Mouse (Mus musculus) E14TG2a.4 (cell line): ENCODE measurements around the gene Adamtsl5.

ENCODE experiments used
- H3K27me3 ChIP-seq: 2 replicates; pipeline ENCODE4 v1.6.1; 2014; ENCODE audit warnings: low read length, control low read depth; ENCODE audit not compliant: insufficient read depth
- H3K36me3 ChIP-seq: 2 replicates; pipeline ENCODE4 v1.6.1; 2014; ENCODE audit warnings: low read length, control low read depth; ENCODE audit not compliant: insufficient read depth
- H3K4me1 ChIP-seq: replicated peaks from 2 replicates; pipeline ENCODE4 v1.6.1; 2014; ENCODE audit warnings: low read depth, low read length, control low read depth
- H3K4me3 ChIP-seq: replicated peaks from 2 replicates; pipeline ENCODE4 v1.5.1; 2014; ENCODE audit warnings: mild to moderate bottlenecking, low read length
- H3K9me3 ChIP-seq: 2 replicates; pipeline ENCODE4 v1.6.1; 2014; ENCODE audit warnings: low read length, control low read depth
- CTCF ChIP-seq: conservative IDR thresholded peaks from 2 replicates; pipeline ENCODE4 v1.5.1; 2014; ENCODE audit warnings: low read length
- NANOG ChIP-seq: IDR thresholded peaks from 2 replicates; pipeline ENCODE4 v1.6.1; 2014; ENCODE audit warnings: borderline replicate concordance, low read length, mixed read lengths
- POU5F1 ChIP-seq: IDR thresholded peaks from 2 replicates; pipeline ENCODE4 v1.6.1; 2014; ENCODE audit warnings: low read length, borderline replicate concordance

Adamtsl5 gene

DNA sequence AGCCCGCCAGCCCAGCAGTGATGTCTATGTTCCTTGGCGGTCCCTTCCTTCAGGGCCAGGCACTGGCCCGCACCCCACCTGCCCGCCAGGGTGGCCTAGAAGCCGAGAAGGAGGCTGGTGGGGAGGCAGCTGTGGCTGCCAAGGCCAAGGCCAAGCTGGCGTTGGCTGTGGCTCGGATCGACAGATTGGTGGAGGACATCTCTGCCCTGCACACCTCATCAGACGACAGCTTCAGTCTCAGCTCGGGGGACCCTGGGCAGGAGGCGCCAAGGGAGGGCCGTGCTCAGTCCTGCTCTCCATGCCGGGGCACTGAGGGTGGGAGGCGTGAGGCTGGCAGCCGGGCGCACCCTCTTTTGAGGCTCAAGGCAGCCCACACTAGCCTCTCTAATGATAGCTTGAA lies 36.7 kb downstream of the Adamtsl5 start:
- Histone ChIP-seq H3K4me3 (peak overlapping the region; percentile 77), H3K4me1 (peaks cover 70% of the 10 kb centered on the region), H3K9me3 (no peaks in the 10 kb centered on the region), H3K36me3 (no peaks in the 10 kb centered on the region), H3K27me3 (peaks cover 91% of the 10 kb centered on the region)
- TF ChIP-seq CTCF (no peak), NANOG (no peak), POU5F1 (no peak)

- TF ChIP-seq NANOG (no peak), POU5F1 (no peak), CTCF (no peak)
- peaks cover 45% of the 10 kb centered on the region for H3K4me1 ChIP-seq
- H3K9me3 ChIP-seq: no peaks in the 10 kb centered on the region
- no peaks in the 10 kb centered on the region for H3K36me3 ChIP-seq
- peak overlapping the region; percentile 86 for H3K4me3 ChIP-seq
- H3K27me3 ChIP-seq: peaks cover 74% of the 10 kb centered on the region
Observed at GRCm38 (mm10) chr10:80304862-80305261, 43.4 kb downstream of the Adamtsl5 start.

DNA sequence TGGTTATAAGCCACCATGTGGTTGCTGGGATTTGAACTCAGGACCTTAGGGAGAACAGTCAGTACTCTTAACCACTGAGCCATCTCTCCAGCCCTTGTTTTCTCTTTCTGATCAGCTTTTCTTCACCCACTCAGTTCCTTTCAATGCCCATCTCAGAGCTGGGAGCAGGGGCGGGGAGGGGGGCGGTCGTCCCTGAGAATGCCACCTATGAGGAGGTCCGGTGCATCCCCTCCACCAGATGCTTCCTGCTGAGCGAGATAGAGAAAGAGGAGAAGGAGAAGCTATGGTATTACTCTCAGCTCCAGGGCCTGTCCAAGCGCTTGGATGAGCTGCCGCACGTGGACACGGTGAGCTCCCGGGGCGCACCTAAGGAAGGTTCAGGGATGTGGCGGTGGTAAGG lies 43.8 kb downstream of the Adamtsl5 start:
- Histone ChIP-seq H3K9me3 (no peaks in the 10 kb centered on the region), H3K4me3 (peak overlapping the region; percentile 86), H3K4me1 (peaks cover 49% of the 10 kb centered on the region), H3K27me3 (peaks cover 76% of the 10 kb centered on the region), H3K36me3 (no peaks in the 10 kb centered on the region)
- no peak for TF ChIP-seq NANOG

GRCm38 (mm10) chr10:80302471-80302881 lies 45.7 kb downstream of the Adamtsl5 start:
- peaks cover 82% of the 10 kb centered on the region for H3K27me3 ChIP-seq
- peaks cover 63% of the 10 kb centered on the region for H3K4me1 ChIP-seq
- no peaks in the 10 kb centered on the region for H3K36me3 ChIP-seq
- H3K4me3 ChIP-seq: no peak overlapping the region
- H3K9me3 ChIP-seq: no peaks in the 10 kb centered on the region
- TF ChIP-seq CTCF: no peak
- TF ChIP-seq POU5F1: no peak
- no peak for TF ChIP-seq NANOG

DNA sequence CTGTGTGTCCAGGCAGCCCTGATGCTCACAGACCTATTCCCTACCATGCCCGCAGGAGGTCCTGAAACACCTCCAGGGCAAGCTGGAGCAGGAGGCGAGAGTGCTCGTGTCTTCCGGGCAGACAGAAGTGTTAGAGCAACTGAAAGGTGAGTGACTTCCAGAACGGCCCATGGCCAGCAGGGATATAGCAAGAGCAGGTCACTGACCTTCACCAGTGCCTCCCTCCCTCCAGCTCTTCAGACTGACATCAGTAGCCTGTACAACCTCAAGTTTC lies 46.2 kb downstream of the Adamtsl5 start:
- no peaks in the 10 kb centered on the region for H3K9me3 ChIP-seq

DNA sequence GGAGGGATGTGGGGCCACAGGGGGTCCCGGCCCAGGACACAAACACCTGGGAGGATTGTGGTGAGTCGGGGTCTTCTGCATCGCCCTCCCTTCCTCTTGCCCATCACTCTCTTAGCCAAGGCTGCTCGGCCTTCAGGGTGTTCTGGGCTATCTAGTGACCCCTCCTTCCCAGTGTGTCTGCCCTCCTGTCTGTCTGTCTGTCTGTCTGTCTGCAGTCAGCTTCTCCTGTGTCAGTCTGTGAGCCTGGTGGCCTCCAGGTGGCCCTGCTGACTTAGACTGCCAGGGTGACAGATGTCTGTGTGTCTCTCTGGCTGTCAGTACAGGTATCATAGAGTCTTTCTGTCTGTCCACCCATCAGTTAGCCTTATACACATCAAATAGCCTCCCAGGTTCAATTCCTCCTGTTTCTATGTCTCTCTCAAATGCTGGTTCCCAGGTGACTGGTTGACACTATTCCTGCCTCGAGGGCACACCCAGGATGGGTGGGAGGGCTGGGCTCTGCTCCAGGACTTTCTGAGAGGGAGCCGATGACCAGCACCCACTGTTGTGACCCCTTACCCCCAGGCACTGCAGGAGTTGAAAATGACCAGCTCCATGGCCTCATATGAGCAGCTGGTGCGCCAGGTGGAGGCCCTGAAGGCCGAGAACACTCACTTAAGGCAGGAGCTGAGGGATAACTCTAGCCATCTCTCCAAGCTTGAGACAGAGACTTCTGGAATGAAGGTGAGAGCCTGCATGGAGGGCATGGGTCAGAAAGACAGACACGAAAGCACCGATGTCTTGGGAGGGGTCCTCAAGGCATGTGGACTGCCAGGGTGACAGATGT lies 46.7 kb downstream of the Adamtsl5 start:
- Histone ChIP-seq H3K9me3 (no peaks in the 10 kb centered on the region), H3K27me3 (peaks cover 79% of the 10 kb centered on the region), H3K4me1 (peaks cover 67% of the 10 kb centered on the region), H3K36me3 (no peaks in the 10 kb centered on the region), H3K4me3 (no peak overlapping the region)
- TF ChIP-seq POU5F1: no peak
- no peak for TF ChIP-seq CTCF
- TF ChIP-seq NANOG: no peak

More for the DNA sequence above, 46.2 kb downstream of the Adamtsl5 start:
- Histone ChIP-seq H3K4me3 (no peak overlapping the region), H3K4me1 (peaks cover 67% of the 10 kb centered on the region), H3K36me3 (no peaks in the 10 kb centered on the region), H3K27me3 (peaks cover 82% of the 10 kb centered on the region)
- TF ChIP-seq POU5F1: no peak
- TF ChIP-seq CTCF: no peak
- no peak for TF ChIP-seq NANOG

DNA sequence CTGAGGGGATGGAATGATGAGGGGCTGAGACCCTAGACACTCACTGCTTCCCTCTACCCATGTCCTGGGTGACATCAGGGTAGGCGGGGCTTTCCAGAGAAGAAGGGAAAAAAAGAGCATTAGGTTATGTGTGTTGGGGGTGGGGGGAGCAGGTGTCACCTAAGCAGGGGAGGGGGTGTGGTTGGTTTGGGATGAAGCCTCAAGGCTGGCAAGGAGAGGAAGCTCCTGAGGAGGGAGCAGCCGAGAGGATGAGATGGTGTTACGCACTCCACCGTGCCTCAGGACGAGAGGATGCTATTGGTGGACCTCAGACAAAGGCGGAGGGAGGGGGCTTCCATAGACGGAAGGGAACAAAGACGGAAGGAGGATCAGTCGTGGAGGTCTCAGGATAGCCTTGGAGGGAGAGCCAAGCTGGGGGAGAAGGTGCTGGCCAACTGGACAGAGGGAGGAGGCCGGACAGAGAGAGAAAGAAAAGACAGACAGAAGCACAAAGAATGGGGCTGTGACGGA lies 47.5 kb downstream of the Adamtsl5 start:
- Histone ChIP-seq H3K27me3 (peaks cover 72% of the 10 kb centered on the region), H3K4me3 (no peak overlapping the region), H3K9me3 (no peaks in the 10 kb centered on the region), H3K4me1 (peaks cover 67% of the 10 kb centered on the region), H3K36me3 (no peaks in the 10 kb centered on the region)
- TF ChIP-seq NANOG (no peak), POU5F1 (no peak), CTCF (no peak)

DNA sequence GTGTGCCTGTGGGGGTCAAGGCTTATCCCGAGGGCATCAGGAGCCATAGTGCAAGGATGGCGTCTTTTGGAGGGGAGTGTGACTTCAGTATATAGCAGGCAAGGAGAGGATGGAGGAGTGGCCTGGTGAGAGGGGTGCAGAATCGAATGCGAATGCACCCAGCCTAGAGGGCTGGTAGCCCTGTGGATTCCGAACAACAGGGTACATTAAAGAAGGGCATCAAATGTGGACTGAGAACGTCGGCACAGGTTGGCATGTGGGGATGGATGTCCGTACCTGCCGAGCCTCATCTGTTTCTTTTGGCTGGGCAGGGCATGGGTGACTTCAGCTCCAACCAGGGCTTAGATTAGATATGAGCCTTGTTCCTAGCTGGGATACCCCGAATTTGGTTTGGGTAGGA lies 48.4 kb downstream of the Adamtsl5 start:
- TF ChIP-seq NANOG (no peak), CTCF (no peak), POU5F1 (no peak)
- H3K36me3 ChIP-seq: peaks cover 3% of the 10 kb centered on the region
- H3K4me3 ChIP-seq: peak overlapping the region; percentile 70
- H3K27me3 ChIP-seq: peaks cover 66% of the 10 kb centered on the region
- H3K4me1 ChIP-seq: peaks cover 69% of the 10 kb centered on the region
- H3K9me3 ChIP-seq: no peaks in the 10 kb centered on the region

DNA sequence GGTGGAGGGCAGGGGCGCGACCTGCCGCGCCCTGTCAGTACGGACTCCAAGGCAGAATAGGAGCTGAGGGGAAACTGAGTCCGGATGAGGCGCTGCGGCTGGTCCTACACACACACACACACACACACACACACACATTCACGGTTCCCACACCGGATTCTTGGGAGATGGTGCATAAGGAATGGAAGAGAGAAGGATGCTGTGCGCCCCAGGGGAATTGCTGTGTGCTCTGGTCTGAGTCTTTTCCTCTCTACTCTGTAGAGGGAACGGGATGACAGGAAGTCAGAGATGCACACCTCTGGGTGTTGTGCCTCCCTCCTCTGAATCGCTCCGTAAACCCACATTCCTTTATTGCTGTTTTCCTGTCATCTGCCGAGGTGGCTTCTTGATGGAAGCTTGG lies 48.9 kb downstream of the Adamtsl5 start:
- Histone ChIP-seq H3K27me3 (peaks cover 61% of the 10 kb centered on the region), H3K36me3 (peaks cover 9% of the 10 kb centered on the region), H3K4me3 (peak overlapping the region; percentile 70), H3K9me3 (no peaks in the 10 kb centered on the region), H3K4me1 (peaks cover 70% of the 10 kb centered on the region)
- TF ChIP-seq NANOG: no peak
- TF ChIP-seq CTCF: no peak
- TF ChIP-seq POU5F1: no peak
